Mouse (Mus musculus): ENCODE data around the gene Cacng2. TPM values are rescaled to one million over a fixed set of nuclear protein-coding genes. Genes with fewer than 3 reads are reported as not detected.

Cacng2 gene
- polyA plus RNA-seq, 1 experiment from 2014 or later: not detected

- no peak overlapping the region for H3K9ac ChIP-seq (replicated peaks; ENCODE audit: low read depth)
- no peaks in the 10 kb centered on the region for H3K4me1 ChIP-seq (ENCODE audit: insufficient read depth, low read depth, low read length)
- 82% methylated on average over 5 of the region's 5 CpGs for WGBS
- TF ChIP-seq CTCF (IDR thresholded peaks at IDR 0.05): no peak
- no peak for TF ChIP-seq EP300 (IDR thresholded peaks at IDR 0.05)
- no peak overlapping the region for H3K4me2 ChIP-seq (replicated peaks; ENCODE audit: low read depth, low read length)
- H3K27ac ChIP-seq (ENCODE audit: low read length): no peak overlapping the region
- H3K4me3 ChIP-seq (ENCODE audit: low read depth, low read length): no peak overlapping the region
- H3K27me3 ChIP-seq (replicated peaks; ENCODE audit: insufficient read depth, low read length): no peaks in the 10 kb centered on the region
- DNase-seq (ENCODE audit: low spot score): no peak
- H3K9me3 ChIP-seq (ENCODE audit: low read length): no peaks in the 10 kb centered on the region
- no peak for ATAC-seq
- H3K36me3 ChIP-seq (ENCODE audit: insufficient read depth, low read length): no peaks in the 10 kb centered on the region
These were observed 54.3 kb downstream of the Cacng2 start for GRCm38 (mm10) chr15:78065541-78065940.

- no peak for TF ChIP-seq CTCF (IDR thresholded peaks at IDR 0.05)
- TF ChIP-seq EP300 (IDR thresholded peaks at IDR 0.05): no peak
- Histone ChIP-seq H3K4me3 (ENCODE audit: low read depth, low read length) (no peak overlapping the region), H3K27ac (ENCODE audit: low read length) (no peak overlapping the region), H3K27me3 (replicated peaks; ENCODE audit: insufficient read depth, low read length) (no peaks in the 10 kb centered on the region), H3K4me1 (ENCODE audit: insufficient read depth, low read depth, low read length) (no peaks in the 10 kb centered on the region), H3K9me3 (ENCODE audit: low read length) (no peaks in the 10 kb centered on the region), H3K9ac (replicated peaks; ENCODE audit: low read depth) (no peak overlapping the region), H3K36me3 (ENCODE audit: insufficient read depth, low read length) (no peaks in the 10 kb centered on the region), H3K4me2 (replicated peaks; ENCODE audit: low read depth, low read length) (no peak overlapping the region)
- no peak for ATAC-seq
- DNase-seq (ENCODE audit: low spot score): no peak
- 50% methylated on average over 6 of the region's 6 CpGs for WGBS
These were observed 55.5 kb downstream of the Cacng2 start for GRCm38 (mm10) chr15:78064340-78064739.

GRCm38 (mm10) chr15:78062467-78062866, 57.4 kb downstream of the Cacng2 start:
- H3K9ac ChIP-seq (replicated peaks; ENCODE audit: low read depth): no peak overlapping the region
- H3K4me2 ChIP-seq (replicated peaks; ENCODE audit: low read depth, low read length): no peak overlapping the region
- no peaks in the 10 kb centered on the region for H3K36me3 ChIP-seq (ENCODE audit: insufficient read depth, low read length)
- ATAC-seq: no peak
- H3K27me3 ChIP-seq (replicated peaks; ENCODE audit: insufficient read depth, low read length): no peaks in the 10 kb centered on the region
- no peak overlapping the region for H3K27ac ChIP-seq (ENCODE audit: low read length)
- 66% methylated on average over 14 of the region's 14 CpGs for WGBS
- no peak for DNase-seq (ENCODE audit: low spot score)
- TF ChIP-seq CTCF (IDR thresholded peaks at IDR 0.05): no peak
- TF ChIP-seq EP300 (IDR thresholded peaks at IDR 0.05): no peak
- H3K9me3 ChIP-seq (ENCODE audit: low read length): no peaks in the 10 kb centered on the region
- H3K4me1 ChIP-seq (ENCODE audit: insufficient read depth, low read depth, low read length): no peaks in the 10 kb centered on the region
- no peak overlapping the region for H3K4me3 ChIP-seq (ENCODE audit: low read depth, low read length)

GRCm38 (mm10) chr15:78056930-78057329, 62.9 kb downstream of the Cacng2 start:
- no peak for DNase-seq (ENCODE audit: low spot score)
- 65% methylated on average over 1 of the region's 1 CpGs for WGBS
- TF ChIP-seq CTCF (IDR thresholded peaks at IDR 0.05) (no peak), EP300 (IDR thresholded peaks at IDR 0.05) (no peak)

GRCm38 (mm10) chr15:78050682-78051081, 69.1 kb downstream of the Cacng2 start:
- Histone ChIP-seq H3K4me2 (replicated peaks; ENCODE audit: low read depth, low read length) (no peak overlapping the region), H3K9me3 (ENCODE audit: low read length) (no peaks in the 10 kb centered on the region), H3K36me3 (ENCODE audit: insufficient read depth, low read length) (no peaks in the 10 kb centered on the region), H3K4me3 (ENCODE audit: low read depth, low read length) (no peak overlapping the region), H3K4me1 (ENCODE audit: insufficient read depth, low read depth, low read length) (no peaks in the 10 kb centered on the region), H3K27ac (ENCODE audit: low read length) (no peak overlapping the region), H3K27me3 (replicated peaks; ENCODE audit: insufficient read depth, low read length) (no peaks in the 10 kb centered on the region), H3K9ac (replicated peaks; ENCODE audit: low read depth) (no peak overlapping the region)
- DNase-seq (ENCODE audit: low spot score) (no peak), ATAC-seq (no peak)
- 80% methylated on average over 10 of the region's 10 CpGs for WGBS
- TF ChIP-seq EP300 (IDR thresholded peaks at IDR 0.05) (no peak), CTCF (IDR thresholded peaks at IDR 0.05) (no peak)

More at GRCm38 (mm10) chr15:78056930-78057329, 62.9 kb downstream of the Cacng2 start:
- Histone ChIP-seq H3K27me3 (replicated peaks; ENCODE audit: insufficient read depth, low read length) (no peaks in the 10 kb centered on the region), H3K4me3 (ENCODE audit: low read depth, low read length) (no peak overlapping the region), H3K9me3 (ENCODE audit: low read length) (no peaks in the 10 kb centered on the region), H3K9ac (replicated peaks; ENCODE audit: low read depth) (no peak overlapping the region), H3K27ac (ENCODE audit: low read length) (no peak overlapping the region), H3K36me3 (ENCODE audit: insufficient read depth, low read length) (no peaks in the 10 kb centered on the region), H3K4me1 (ENCODE audit: insufficient read depth, low read depth, low read length) (no peaks in the 10 kb centered on the region), H3K4me2 (replicated peaks; ENCODE audit: low read depth, low read length) (no peak overlapping the region)
- ATAC-seq: no peak

GRCm38 (mm10) chr15:78049933-78050332, 69.9 kb downstream of the Cacng2 start:
- no peak for DNase-seq (ENCODE audit: low spot score)
- no peak overlapping the region for H3K4me2 ChIP-seq (replicated peaks; ENCODE audit: low read depth, low read length)
- H3K9me3 ChIP-seq (ENCODE audit: low read length): no peaks in the 10 kb centered on the region
- H3K4me1 ChIP-seq (ENCODE audit: insufficient read depth, low read depth, low read length): no peaks in the 10 kb centered on the region
- TF ChIP-seq EP300 (IDR thresholded peaks at IDR 0.05) (no peak), CTCF (IDR thresholded peaks at IDR 0.05) (no peak)
- WGBS: 75% methylated on average over 2 of the region's 2 CpGs
- H3K36me3 ChIP-seq (ENCODE audit: insufficient read depth, low read length): no peaks in the 10 kb centered on the region
- ATAC-seq: no peak
- no peak overlapping the region for H3K9ac ChIP-seq (replicated peaks; ENCODE audit: low read depth)
- H3K27me3 ChIP-seq (replicated peaks; ENCODE audit: insufficient read depth, low read length): no peaks in the 10 kb centered on the region
- no peak overlapping the region for H3K27ac ChIP-seq (ENCODE audit: low read length)
- H3K4me3 ChIP-seq (ENCODE audit: low read depth, low read length): no peak overlapping the region

- H3K4me2 ChIP-seq (replicated peaks; ENCODE audit: low read depth, low read length): no peak overlapping the region
- no peak overlapping the region for H3K9ac ChIP-seq (replicated peaks; ENCODE audit: low read depth)
- no peaks in the 10 kb centered on the region for H3K36me3 ChIP-seq (ENCODE audit: insufficient read depth, low read length)
- ATAC-seq: no peak
- 61% methylated on average over 7 of the region's 7 CpGs for WGBS
- H3K27me3 ChIP-seq (replicated peaks; ENCODE audit: insufficient read depth, low read length): no peaks in the 10 kb centered on the region
- H3K9me3 ChIP-seq (ENCODE audit: low read length): no peaks in the 10 kb centered on the region
- no peak for TF ChIP-seq EP300 (IDR thresholded peaks at IDR 0.05)
- TF ChIP-seq CTCF (IDR thresholded peaks at IDR 0.05): no peak
- no peaks in the 10 kb centered on the region for H3K4me1 ChIP-seq (ENCODE audit: insufficient read depth, low read depth, low read length)
- H3K27ac ChIP-seq (ENCODE audit: low read length): no peak overlapping the region
- no peak overlapping the region for H3K4me3 ChIP-seq (ENCODE audit: low read depth, low read length)
- no peak for DNase-seq (ENCODE audit: low spot score)
These were observed 74.0 kb downstream of the Cacng2 start for GRCm38 (mm10) chr15:78045842-78046241.
